Mouse (Mus musculus) bone marrow macrophage, adult 2 months (primary cell): Measurements from ENCODE around the gene Podn.
"Not testable (repeated sequence)": the region's sequence is repeated elsewhere in the genome, so short reads cannot be mapped to it uniquely, and the experiment has no call there.

ENCODE experiments used
- CTCF ChIP-seq: IDR thresholded peaks from 2 replicates; pipeline ENCODE4 v1.5.1; 2012; ENCODE audit warnings: low read depth, mild to moderate bottlenecking, low read length, moderate library complexity
- POLR2A ChIP-seq: IDR thresholded peaks from 2 replicates; pipeline ENCODE4 v1.6.1; 2012; ENCODE audit warnings: mild to moderate bottlenecking, low read depth, low read length, borderline replicate concordance

DNA sequence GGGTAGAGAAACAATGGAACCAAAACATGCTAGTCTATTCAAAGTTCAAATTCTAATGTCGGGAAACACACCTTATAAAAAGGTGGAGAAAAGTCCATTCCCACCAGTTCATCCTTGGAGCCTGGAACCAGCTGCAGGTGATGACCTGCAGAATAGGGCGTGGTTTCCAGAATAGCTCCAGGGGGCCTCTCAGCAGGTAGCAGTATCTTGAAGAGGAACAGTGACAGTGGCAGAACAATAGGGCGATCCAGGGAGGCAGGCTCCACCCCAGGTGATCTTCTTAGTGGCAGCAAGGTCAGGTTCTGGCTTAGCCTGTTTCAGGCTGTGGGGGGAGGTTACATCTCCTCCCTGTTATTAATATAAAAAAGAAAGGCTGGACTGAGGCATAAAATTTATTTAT lies 49.3 kb upstream of the Podn start:
- TF ChIP-seq CTCF, POLR2A: not testable (repeated sequence)
